Mouse (Mus musculus) embryonic fibroblast, embryonic 13.5 days (primary cell): Measurements from ENCODE around the gene 0610012G03Rik. TPM values are rescaled to one million over a fixed set of nuclear protein-coding genes. Genes with fewer than 3 reads are reported as not detected.

ENCODE experiments used
- H3K27ac ChIP-seq: 2 replicates; pipeline ENCODE4 v1.5.1; 2012; ENCODE audit warnings: low read length, control low read depth, inconsistent platforms; ENCODE audit not compliant: insufficient read depth
- H3K4me1 ChIP-seq: 2 replicates; pipeline ENCODE4 v1.6.1; 2011; ENCODE audit warnings: low read length; ENCODE audit not compliant: control insufficient read depth, insufficient read depth
- H3K4me3 ChIP-seq: 2 replicates; pipeline ENCODE4 v1.5.1; 2011; ENCODE audit warnings: mild to moderate bottlenecking, control low read depth, low read length; ENCODE audit not compliant: insufficient read depth
- CTCF ChIP-seq: IDR thresholded peaks from 2 replicates; pipeline ENCODE4 v1.5.1; 2011; ENCODE audit warnings: mild to moderate bottlenecking, control low read depth, low read length, moderate library complexity, borderline replicate concordance; ENCODE audit not compliant: insufficient read depth
- POLR2A ChIP-seq: IDR thresholded peaks from 2 replicates; pipeline ENCODE4 v1.6.1; 2011; ENCODE audit warnings: low read depth, mild to moderate bottlenecking, control low read depth, low read length, moderate library complexity
- polyA plus RNA-seq: library from polyadenylated mRNA; stranded (reverse); fragments of >200 nt; gene quantifications from 2 replicates; pipeline ENCODE4 v1.2.4, GENCODE M21; 2011; ENCODE audit warnings: low read depth; ENCODE audit not compliant: missing spikeins, insufficient read length

The 0610012G03Rik gene
- polyA plus RNA-seq, 1 experiment = 16.8 TPM

DNA sequence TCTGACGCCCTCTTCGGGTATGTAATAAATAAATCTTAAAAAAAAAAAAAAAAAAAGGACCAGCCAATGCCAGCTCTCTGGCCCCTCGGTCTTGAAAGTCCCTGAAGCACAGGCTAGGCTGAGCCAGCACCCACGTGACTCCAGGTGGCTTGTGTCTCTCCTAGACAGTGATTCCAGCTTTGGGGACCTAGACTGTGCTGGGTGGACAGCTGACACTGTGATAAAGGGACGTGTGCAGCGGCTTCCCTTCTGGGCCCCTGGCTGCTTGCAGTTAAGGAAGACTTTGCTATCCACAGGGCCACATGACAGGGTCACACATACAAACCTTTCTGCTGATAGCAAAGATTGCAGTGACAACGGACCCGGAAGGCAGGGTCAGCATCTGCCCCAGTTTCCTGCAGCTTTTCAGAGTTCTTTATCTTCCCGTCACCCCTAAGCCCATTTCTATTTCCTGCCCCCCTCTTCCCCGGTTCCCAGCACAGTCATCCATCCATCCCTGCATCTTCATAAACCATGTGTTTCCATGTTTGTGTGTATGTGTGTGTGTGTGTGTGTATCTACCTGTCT, 37.9 kb downstream of the 0610012G03Rik start:
- TF ChIP-seq POLR2A = no peak
- no peak for TF ChIP-seq CTCF
- no peak overlapping the region for H3K4me3 ChIP-seq
- H3K27ac ChIP-seq = no peak overlapping the region
- no peaks in the 10 kb centered on the region for H3K4me1 ChIP-seq

DNA sequence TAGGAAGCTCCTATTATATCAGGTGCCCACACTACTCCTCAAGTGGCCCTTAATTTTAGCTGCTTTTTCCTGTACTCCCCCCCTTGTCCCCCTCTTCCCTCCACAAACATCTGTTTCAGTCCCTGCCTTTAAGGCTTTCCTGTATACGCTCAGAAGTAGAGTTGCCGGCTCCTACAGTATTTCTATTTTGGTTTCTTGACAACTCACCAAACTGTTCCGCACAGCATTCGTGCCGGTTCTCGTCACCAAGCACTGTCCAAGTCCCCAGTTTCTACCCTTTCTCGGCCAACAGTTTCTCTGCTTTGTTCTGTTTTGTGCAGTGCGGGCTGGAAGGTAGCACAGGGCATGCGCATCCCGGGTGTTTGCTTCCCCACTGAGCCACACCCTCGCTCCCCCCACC, 39.3 kb downstream of the 0610012G03Rik start:
- TF ChIP-seq CTCF = no peak
- TF ChIP-seq POLR2A = no peak
- Histone ChIP-seq H3K4me3 (no peak overlapping the region), H3K27ac (no peak overlapping the region), H3K4me1 (no peaks in the 10 kb centered on the region)

- Histone ChIP-seq H3K4me3 (peak overlapping the region; percentile 35), H3K27ac (no peak overlapping the region), H3K4me1 (no peaks in the 10 kb centered on the region)
- TF ChIP-seq CTCF = no peak
- TF ChIP-seq POLR2A = no peak
Observed at GRCm38 (mm10) chr16:31906896-31907295, 41.4 kb downstream of the 0610012G03Rik start.

GRCm38 (mm10) chr16:31905891-31906825, 42.1 kb downstream of the 0610012G03Rik start:
- TF ChIP-seq POLR2A = no peak
- no peak for TF ChIP-seq CTCF
- Histone ChIP-seq H3K4me1 (no peaks in the 10 kb centered on the region), H3K4me3 (no peak overlapping the region; the same call in 1 of the 2 replicates), H3K27ac (no peak overlapping the region)

DNA sequence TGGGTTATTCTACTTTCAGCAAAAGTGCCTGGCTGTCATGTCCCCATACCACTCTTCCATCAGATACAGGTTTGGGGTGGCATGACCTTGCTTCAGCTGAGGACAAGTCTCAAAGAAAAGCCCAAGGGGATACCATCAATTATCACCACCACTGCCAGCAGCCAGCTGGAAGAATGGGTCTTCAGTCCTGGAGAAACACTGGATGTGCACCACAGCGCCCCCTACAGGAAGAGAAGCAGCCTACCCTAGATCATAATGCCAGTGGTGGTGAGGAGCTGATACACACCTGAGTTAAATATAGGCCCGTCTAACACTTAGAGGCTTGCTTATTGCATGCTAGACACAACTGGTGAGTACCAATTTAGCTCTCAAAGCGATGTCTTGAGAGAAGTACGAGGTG, 43.0 kb downstream of the 0610012G03Rik start:
- H3K4me3 ChIP-seq = no peak overlapping the region
- no peak overlapping the region for H3K27ac ChIP-seq
- TF ChIP-seq CTCF (0 out of 2 replicates have a peak, but pooled peaks have one; percentile 3), POLR2A (no peak)
- no peaks in the 10 kb centered on the region for H3K4me1 ChIP-seq

- no peak overlapping the region for H3K27ac ChIP-seq
- TF ChIP-seq CTCF (no peak), POLR2A (no peak)
- H3K4me1 ChIP-seq = no peaks in the 10 kb centered on the region
- no peak overlapping the region for H3K4me3 ChIP-seq
Observed at GRCm38 (mm10) chr16:31903239-31903638, 45.1 kb downstream of the 0610012G03Rik start.

GRCm38 (mm10) chr16:31901886-31902285, 46.4 kb downstream of the 0610012G03Rik start:
- TF ChIP-seq CTCF = no peak
- TF ChIP-seq POLR2A = no peak
- Histone ChIP-seq H3K4me3 (no peak overlapping the region), H3K27ac (no peak overlapping the region), H3K4me1 (no peaks in the 10 kb centered on the region)

DNA sequence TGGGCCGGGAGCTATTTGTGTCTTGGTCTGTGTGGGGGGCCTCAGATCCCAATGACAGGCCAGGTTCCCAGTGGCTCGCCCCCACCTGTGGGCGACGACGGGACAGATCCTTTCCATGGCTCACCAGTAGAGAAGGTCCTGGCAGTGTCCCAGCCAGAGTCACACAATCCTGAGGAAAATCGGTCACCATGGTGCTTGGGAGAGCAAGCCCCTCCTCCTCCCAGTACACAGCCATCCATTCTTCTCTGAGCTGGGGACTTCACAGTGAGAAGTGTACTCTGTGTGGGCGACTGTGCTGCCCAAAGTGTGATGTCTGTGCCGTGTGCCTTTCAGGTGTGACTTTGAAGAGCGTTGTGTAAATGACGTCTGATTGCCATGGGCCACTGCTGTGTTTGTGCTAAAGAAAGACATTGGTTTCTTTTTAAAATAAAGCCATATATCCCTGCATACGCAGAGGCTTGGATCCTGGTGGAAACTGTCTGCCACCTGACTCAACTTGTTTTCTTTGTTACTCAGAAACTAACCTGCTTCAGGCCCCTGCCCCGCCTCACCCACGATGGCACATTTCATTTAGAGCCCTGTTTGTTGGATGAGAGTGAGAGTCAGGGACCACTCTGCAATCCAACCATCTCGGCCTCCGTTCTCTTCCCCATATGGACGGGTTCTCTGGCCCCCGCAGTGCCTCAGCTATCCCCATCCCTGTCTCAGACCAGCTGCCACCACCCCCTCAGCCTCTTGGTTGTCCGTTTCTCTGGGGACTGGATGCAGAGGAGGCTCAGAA, 49.6 kb downstream of the 0610012G03Rik start:
- Histone ChIP-seq H3K27ac (no peak overlapping the region), H3K4me3 (no peak overlapping the region), H3K4me1 (no peaks in the 10 kb centered on the region)
- TF ChIP-seq POLR2A = no peak
- no peak for TF ChIP-seq CTCF

Other genes with a start within 250 kb of the 0610012G03Rik start
- not detected in 2 replicates for gene Meltf, start 69.7 kb downstream of the 0610012G03Rik start, polyA plus RNA-seq
- gene Pigz, start 14.6 kb downstream of the 0610012G03Rik start, polyA plus RNA-seq = not detected in 2 replicates
- 73.8 and 91.5 TPM in 2 replicates for gene Ncbp2, start within 50 bp of the 0610012G03Rik start, polyA plus RNA-seq
- 54.9 and 72.1 TPM in 2 replicates for gene Senp5, start 54.8 kb upstream of the 0610012G03Rik start, polyA plus RNA-seq
- gene Pak2, start 130.8 kb upstream of the 0610012G03Rik start, polyA plus RNA-seq = 61.3 and 61.4 TPM in 2 replicates
- gene Pigx, start 151.2 kb upstream of the 0610012G03Rik start, polyA plus RNA-seq = 53.3 and 54.0 TPM in 2 replicates
- gene Cep19, start 151.3 kb upstream of the 0610012G03Rik start, polyA plus RNA-seq = 9.2 and 10.9 TPM in 2 replicates
- gene Nrros, start 217.1 kb upstream of the 0610012G03Rik start, polyA plus RNA-seq = 0.60 TPM in 1 of 2 replicates, not detected in the other
- not detected in 2 replicates for gene Bex6, start 231.3 kb upstream of the 0610012G03Rik start, polyA plus RNA-seq